Mouse (Mus musculus) heart, postnatal 25 days (tissue): ENCODE measurements around the gene Evpl. TPM values are rescaled to one million over a fixed set of nuclear protein-coding genes. Genes with fewer than 3 reads are reported as not detected.
A peak's percentile ranks its signal among the peaks of the same experiment; 100 is the strongest.
"Not testable (repeated sequence)": the region's sequence is repeated elsewhere in the genome, so short reads cannot be mapped to it uniquely, and the experiment has no call there.

Source experiments
- DNase-seq: peaks from one replicate; pipeline ENCODE4 v3.0.0; 2022; ENCODE audit warnings: low spot score
- intact Hi-C: fragments of 180-260 bp; cut with DNase I; formaldehyde crosslinking; loops from one replicate; pipeline ENCODE4 v1.15.1; 2025
- total RNA-seq, 2 experiments: library from RNA; stranded (reverse); gene quantifications; 2 replicates each; pipeline ENCODE4 v1.2.3; 2021

Evpl gene
- total RNA-seq = under 1 TPM; 0.75 to 0.98 TPM

DNA sequence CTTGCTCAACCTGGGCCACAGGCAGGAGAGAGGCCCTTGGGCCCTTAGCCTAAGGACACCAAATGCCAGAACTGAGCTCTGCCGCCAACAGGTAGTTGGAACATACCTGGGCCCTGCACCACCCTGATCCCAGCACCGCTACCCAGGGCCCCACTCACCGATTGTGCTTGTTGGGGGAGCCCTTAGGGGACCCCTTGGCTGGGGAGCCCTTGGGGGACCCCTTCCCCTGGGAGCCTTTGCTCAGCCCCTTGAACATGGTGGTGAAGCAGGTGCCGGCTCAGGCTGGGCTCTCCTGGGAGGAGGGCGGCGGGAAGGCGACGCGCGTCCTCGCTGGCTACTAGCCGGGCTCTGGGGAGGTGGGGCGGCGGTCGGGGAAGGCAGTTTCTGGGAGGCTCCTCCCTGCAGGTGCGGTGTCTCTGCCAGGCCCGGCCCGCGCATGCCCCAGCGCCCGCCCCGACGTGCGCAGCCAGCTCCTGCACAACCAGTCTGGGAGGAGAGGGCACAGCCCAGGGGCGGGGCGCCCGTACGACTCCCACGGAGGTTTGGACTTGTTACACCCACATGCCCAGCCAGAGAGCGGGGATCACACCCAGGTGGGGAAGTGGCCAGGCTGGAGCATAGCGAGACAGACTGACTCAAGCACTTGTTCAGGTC lies at the start of gene Evpl:
Gene Evpl, minus strand, starts transcription at position 336 of the 654 bp plus-strand sequence.
- DNase-seq = peak; percentile 39
- intact Hi-C loops = no loop called here

DNA sequence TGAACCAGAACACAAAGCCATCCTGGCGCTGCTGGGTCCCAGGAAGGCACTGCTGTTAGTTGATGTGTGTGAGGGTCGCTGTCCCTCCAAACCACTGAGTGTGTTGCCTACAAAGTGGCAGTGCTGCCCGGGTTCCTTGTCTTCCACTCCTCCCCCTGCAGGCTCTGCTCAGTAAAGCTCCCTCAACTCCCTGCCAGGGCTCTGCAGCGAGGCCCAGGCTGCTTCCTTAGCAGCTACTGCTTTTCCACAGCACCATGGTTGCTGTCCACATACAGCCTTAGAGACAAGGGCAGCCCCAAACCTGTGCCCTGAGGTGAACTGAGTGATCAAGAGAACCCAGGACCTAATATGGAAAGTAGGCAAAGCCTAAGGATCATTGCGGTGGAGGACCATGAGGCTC lies 49.5 kb upstream of the Evpl start:
- intact Hi-C loops = no loop called here
- DNase-seq = no peak

DNA sequence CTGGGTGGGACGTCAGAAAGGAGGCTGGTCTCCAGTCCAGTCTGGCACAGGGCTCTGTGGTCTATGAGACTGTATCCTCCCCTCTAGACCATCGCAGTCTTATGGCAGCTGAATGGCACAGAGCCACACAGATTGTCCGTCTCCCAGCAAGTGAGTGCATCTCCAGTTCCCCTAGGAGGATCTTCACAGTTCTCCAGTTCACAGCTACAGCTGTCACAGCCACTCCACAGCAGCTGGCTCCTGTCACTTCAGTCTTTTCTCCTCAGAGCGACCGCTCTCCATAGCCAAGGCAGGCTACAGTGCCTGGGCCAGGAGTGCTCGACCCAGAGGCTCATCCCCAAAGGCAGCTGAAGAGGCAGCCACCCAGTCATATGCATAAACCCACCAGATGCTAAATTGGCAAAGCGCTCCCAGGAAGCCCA lies 47.9 kb upstream of the Evpl start:
- intact Hi-C loops = no loop called here
- DNase-seq = no peak

DNA sequence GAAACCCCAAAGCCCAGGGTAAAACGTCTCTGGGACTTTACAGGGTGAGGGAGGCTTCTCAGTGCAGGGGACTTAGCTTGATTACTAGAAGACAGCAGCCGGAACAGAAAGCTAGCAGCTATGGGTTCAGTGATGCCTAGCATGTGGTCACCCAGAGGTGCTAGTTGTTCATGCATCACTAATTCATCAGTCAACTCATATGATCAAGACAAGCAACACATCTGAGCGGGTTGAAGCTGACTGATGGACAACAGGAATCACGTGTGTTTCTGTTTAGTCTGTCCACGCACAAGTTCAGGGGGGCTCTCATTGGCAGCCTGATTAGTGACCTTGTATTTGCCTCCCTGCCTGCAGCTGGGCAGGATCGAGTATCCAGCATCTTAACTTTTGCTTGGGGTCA lies 46.1 kb upstream of the Evpl start:
- intact Hi-C loops = no loop called here
- DNase-seq = no peak

DNA sequence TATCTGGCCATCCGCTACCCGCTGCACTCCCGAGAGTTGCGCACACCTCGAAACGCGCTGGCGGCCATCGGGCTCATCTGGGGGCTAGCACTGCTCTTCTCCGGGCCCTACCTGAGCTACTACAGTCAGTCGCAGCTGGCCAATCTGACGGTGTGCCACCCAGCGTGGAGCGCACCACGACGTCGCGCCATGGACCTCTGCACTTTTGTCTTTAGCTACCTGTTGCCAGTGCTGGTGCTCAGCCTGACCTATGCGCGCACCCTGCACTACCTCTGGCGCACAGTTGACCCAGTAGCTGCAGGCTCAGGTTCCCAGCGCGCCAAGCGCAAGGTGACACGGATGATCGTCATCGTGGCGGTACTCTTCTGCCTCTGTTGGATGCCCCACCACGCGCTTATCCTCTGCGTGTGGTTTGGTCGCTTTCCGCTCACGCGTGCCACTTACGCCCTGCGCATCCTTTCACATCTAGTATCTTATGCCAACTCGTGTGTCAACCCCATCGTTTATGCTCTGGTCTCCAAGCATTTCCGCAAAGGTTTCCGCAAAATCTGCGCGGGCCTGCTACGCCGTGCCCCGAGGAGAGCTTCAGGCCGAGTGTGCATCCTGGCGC lies 45.1 kb upstream of the Evpl start:
- intact Hi-C loops = no loop called here
- DNase-seq = no peak

DNA sequence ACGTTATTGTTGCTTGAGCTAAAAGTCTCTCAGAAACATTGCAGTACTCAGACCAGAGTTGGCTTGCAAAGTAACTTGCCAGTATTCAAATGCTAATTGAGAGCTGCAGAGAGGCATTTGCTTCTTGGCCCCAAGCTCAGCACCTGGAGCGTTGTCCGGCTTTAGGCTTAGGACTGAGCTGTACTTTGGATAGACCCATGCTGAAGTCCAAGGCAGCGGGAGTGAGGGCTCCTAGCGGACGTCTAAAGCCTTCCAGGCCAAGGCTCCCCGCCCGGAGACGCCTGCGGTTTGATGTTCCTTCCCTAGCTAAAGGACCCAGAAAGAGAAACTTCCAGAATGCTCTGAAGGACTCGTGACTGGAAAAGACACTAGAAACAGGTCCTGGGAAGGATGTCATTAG lies 44.2 kb upstream of the Evpl start:
- no peak for DNase-seq
- intact Hi-C loops = no loop called here

DNA sequence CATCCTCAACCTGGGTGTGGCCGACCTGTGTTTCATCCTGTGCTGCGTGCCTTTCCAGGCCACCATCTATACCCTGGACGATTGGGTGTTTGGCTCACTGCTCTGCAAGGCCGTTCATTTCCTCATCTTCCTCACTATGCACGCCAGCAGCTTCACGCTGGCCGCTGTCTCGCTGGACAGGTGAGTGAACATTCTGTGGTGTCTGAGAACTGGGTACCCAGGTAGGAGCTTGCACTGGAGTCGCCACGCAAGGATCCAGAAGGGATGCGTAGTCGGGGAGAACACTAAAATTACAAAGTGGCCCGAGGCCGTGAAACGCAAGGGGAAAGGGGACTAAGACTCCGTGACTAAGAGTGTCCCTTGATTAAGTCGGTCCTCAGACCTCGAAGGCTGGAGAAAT lies 43.8 kb upstream of the Evpl start:
- DNase-seq = no peak
- intact Hi-C loops = no loop called here

DNA sequence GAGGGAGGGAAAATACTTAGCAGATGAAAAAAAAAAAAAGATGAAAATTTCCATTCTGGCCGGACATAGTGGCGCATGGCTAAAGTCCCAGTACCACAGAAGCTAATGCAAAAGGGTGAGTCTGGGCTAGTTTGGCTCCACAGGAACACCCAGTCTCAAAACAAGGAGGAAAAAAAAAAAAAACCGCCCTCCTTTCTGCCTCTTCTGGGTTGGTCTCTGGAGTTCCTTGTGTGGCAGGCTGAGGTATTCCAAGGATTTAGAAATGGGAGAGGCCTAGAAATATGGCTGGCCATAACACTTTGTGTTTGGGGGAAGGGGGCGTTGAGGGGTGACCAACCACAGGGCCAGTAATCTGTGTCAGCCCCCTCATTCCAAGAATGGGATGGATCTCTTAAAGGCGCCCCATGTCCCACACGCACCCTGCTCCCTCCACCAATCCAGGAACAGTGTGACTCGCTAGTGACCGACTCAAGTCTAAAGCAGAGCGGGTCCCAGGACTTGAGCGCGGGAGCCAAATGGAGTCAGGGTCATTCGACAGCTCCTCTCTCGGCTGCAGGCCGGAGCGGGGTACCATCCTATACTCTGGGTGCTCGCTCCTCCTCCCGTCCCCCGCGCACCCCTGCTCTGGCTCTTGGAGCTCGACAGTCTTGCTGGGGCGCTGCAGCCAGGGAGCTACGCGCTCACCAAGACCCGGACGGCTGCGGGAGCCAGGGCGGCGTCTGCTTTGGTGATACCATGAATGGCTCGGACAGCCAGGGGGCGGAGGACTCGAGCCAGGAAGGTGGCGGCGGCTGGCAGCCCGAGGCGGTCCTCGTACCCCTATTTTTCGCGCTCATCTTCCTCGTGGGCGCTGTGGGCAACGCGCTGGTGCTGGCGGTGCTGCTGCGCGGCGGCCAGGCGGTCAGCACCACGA lies 43.1 kb upstream of the Evpl start, which contains the start of gene Galr2:
Gene Galr2, plus strand, starts transcription at position 189 of the 913 bp plus-strand sequence.
- DNase-seq = no peak
- intact Hi-C loops = no loop called here

DNA sequence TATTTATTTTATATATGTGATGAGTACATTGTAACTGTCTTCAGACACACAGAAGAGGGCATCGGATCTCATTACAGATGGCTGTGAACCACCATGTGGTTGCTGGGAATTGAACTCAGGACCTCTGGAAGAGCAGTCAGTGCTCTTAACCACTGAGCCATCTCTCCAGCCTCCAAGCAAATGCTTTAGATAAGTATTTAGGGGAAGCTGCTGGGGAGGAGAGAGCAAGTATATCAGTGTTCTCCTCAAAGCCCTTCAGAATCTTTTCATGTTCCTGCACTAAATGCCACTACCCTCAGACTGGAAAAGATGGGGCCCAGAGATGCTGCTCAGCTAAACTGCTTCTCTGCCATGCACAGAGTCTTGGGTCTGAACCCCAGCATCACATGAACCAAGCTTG lies 39.3 kb upstream of the Evpl start:
- DNase-seq, intact Hi-C loops: not testable (repeated sequence)

DNA sequence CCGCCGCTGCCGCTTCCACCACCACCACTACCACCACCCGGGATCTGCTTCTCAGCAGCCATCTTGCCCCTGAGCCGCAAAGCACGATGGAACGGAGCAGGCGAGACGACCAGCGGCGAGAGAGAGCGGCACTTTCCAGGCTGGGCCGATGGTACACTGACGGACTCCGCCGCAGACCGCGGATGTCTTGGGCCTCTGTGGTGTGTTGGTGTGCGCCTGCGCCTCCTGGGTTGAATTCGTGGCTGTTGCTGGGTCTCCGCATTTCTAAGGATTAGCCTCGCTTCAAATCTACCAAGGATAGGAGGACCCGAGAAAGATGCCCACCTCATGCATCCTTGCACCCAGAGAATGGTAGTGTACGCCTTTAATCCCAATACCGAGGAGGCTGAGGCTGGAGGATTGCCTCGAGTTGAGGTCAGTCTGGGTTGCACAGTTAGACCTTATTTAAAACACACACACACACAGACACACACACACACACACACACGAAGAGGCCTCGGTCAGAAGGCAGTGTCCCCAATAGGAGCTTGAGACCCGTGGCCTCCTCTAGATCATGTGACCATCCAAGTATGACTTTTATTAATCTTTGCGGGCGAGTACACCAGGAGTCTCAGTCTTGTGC lies 36.3 kb upstream of the Evpl start, which contains the start of gene Srp68:
Gene Srp68, minus strand, starts transcription at position 173 of the 622 bp plus-strand sequence.
- intact Hi-C loops = loop anchor here (1.0 kb wide), 1 partner anchor 32 kb away; no protein-coding TSS in a partner anchor
- peak; percentile 78 for DNase-seq

DNA sequence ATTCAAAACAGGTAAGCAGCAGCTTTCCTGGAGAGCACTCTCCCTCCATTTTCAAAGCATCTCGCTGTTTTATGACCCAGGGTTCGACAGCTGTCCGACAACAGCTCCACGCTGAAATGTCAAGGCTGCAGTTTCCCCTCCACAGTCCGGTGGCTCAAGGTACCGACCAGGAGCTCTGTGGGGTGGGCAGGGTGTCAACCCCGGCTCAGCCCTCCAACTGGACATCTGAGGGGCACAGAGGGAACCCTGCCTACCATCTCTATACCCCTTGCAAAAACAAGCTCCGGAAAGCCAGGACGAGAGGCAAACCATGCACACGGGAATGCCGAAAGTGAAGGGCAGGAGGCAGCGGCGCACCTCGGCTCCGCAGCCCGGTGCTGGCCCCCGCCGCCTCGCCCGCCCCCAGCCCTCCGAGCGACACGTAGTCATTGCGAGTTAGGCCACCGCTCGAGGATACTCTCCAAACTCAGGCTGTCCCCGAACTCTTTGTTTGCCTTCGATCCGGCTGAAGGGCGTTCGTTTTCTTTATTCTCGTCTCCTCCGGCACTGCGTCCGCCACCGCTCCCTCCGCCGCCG lies 35.7 kb upstream of the Evpl start:
- DNase-seq = no peak
- intact Hi-C loops = loop anchor here (1.0 kb wide), 1 partner anchor 33 kb away; no protein-coding TSS in a partner anchor

DNA sequence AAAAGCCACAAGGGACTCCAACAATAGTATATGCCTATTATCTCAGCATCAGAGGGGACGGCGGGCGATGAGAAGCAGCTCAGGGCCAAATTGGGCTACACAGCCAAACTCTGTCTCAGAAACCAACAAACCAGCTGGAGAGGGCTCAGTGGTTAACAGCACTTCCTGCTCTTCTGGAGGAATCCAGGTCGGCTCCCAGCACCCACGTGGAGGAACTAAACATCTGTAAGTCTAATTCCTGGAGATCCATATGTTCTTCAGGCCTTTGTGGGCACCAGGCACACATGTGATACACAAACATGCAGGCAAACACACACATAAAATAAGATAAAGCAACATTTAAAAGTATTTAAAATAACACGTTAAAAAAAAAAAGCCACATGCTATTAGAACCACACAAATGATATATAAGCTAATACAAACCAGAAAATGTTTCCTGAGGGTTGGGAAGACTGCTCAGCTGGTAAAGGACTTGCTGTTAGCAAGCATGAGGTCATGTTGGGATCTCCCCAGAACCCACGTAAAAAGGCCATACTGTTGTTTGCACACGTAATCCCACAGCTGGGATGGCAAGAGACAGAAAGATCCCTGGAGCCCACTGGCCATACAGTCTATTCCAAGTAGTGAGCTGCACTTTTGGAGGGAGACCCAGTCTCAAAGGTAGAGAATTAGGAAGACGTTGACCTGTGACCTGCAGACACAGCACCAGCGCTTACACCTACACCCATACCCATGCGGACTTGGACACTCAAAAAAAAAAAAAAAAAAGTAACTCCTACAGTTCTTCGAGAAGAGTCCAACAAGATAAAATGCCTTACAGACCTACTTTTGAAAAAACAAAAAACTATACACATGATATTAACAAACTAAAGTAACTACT lies 35.0 kb upstream of the Evpl start:
- no peak for DNase-seq
- intact Hi-C loops = no loop called here

DNA sequence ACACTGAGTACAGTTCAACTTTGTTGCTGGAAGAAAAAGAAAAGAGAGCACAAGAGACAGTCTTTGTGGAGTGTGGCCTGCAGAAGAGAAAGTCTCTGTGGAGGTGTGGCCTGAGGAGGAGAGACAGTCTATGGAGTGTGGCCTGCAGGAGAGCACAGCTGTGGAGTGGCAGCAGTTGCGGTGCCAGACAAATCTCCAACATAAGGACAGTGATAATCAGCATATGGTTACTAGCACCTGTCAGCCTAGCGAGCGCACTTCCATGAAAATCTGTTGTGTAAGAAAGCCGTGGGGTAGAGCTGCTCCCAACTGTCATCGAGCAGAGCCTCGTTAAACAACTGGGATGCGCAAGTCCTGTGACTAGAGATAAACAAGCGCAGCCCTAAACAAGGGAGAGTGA lies 31.7 kb upstream of the Evpl start:
- intact Hi-C loops = no loop called here
- DNase-seq = no peak

DNA sequence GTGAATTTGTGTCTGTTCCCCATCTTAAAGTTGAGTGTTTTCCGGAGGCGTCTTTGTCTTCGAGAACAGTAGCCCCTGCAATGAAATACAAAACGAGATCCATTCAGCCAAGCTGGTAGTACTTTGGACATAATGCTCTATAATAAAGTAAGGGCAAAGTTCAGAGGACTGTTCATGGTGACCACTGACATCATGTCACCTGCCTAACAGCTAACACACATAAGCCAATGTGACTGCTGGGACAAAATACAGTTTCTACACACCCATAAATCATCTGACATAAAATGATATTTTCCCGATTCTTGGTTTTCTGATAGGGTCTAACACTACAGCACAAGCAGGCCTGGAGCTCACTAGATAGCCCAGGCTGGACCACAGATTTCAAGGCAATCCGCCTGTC lies 30.4 kb upstream of the Evpl start:
- no peak for DNase-seq
- intact Hi-C loops = no loop called here

DNA sequence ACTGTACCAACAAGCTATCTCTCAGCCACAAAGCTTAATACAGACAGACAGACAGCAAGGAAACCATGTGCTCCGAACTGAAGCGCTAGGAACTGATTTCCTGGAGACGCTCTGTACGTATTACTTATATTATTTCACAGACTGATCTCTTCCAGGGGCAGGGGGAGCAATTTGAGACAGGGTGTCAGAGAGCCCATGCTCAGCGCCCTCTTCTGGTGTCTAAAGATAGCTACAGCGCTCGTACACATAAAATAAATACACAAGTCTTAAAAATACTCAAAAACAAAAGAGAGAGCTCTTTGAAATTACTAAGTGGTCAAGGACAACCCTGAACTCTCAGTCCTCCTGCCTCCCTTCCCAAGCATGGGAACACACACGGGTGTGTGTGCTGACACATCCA lies 29.8 kb upstream of the Evpl start:
- intact Hi-C loops = no loop called here
- DNase-seq = no peak

DNA sequence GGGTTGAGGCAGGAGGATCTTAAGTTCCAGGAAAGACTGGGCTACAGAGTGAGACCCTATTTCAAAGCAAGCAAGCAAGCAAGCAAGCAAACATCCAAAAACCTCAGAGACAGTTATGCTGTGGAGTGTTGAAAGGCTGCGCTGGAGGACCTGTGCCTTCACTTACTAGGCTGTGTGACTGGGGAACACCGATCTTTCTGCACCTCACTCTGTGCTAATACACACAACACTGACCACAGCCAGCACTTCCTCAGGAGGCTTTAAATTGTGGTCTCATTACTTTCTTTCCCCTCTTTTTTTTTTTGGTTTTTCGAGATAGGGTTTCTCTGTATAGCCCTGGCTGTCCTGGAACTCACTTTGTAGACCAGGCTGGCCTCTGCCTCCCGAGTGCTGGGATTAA lies 28.0 kb upstream of the Evpl start:
- intact Hi-C loops = no loop called here
- no peak for DNase-seq

DNA sequence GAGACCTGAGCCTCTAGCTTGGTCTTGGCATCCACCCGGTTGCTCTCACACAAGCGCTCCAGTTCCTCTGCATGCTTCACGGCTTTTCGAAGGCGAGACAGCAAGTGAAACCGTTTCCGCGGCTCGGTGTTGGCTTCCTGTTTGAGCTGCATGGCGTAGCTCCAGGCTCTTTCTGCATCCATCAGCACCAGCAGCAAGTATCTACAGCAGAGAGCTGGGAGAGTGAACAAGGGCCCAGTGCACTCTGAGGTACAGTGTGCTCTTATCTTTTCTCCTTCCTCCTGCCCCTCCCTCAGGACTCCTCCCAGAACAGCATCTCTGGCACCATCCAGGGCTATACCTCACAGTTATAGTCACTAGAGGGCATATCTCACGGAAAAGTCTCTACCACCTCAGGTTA lies 27.5 kb upstream of the Evpl start:
- no peak for DNase-seq
- intact Hi-C loops = no loop called here

DNA sequence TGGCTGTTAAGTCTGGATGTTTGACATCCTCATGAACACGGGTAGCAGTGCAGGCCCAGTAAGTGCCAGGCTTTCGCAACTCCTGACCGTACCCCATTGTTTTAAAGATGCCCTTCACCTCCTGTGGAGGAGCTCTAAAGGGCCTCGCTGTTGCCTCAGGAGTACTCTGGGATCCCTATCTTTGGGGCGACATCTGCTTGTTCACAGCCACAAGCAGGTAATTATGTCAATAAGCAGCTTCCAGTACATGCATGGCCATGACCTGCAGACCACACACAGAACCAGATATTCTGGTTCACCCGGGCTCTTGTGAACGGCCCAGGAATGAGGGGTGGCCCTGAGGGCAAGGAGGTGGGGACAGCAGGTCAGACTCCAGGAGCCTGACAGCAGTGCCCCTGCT lies 22.4 kb upstream of the Evpl start:
- intact Hi-C loops = no loop called here
- no peak for DNase-seq

DNA sequence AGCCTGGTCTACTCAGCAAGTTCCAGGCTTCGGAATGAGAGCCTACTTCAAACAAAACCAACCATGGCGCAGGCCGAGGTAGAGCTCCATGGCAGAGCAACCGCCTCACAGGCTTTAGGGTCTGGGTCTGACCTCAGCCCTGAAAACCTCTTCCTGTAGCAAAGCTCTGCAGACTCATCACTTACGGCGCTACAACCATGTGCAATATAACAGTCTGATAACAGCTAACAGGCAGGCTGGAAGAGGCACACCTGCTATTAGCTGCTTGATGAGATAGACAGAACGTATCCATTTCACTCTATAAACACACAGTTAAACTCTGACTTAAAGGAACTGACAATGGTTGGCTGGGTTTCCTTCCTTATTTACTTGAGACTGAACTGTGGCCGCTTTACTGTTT lies 21.6 kb upstream of the Evpl start:
- intact Hi-C loops = no loop called here
- DNase-seq = no peak
